Mouse (Mus musculus) NIH3T3 (cell line): ENCODE results near the gene Slc2a6.

Source experiments
- DNase-seq: peaks from one replicate; pipeline ENCODE4 v3.0.0-alpha.2; 2012; ENCODE audit warnings: low read depth

The Slc2a6 gene

DNA sequence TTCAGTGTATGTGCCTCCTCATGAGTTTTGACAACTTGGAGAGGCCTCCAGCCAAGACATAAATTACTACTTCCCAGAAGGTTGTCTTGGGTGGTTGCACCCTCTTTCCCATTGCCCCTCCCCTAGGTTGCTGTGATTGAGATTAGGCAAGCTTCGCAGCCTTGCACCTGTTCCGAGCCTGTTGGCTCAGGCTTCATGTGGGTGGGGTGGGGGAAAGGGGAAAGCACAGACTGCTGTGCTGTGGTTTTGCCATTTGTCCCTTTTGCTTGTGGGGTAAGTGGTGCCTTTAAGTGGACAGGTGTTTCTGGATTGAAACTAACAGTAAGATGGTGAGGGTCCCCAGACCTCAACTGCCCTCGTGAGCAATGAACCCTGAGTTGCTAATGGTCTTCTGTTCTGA, 8.2 kb upstream of the Slc2a6 start:
- no peak for DNase-seq

DNA sequence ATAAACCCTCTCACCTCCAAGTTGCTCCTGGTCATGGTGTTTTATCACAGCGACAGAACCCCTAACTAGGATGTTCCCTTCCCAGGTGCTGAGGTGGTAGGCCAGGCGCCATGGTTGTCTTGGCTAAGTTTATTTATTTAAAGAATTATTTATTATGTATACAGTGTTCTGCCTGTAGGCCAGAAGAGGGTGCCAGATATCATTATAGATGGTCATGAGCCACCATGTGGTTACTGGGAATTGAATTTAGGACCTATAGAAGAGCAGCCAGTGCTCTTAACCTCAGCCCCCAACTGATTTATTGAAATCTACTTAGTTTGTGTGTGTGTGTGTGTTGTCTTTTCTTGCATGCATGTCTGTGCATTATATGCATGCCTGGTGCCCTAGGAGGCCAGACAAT, 4.6 kb upstream of the Slc2a6 start:
- peak; percentile 40 for DNase-seq

GRCm38 (mm10) chr2:27028437-27029015, 728 bp upstream of the Slc2a6 start:
- DNase-seq = no peak

- no peak for DNase-seq
Measured at GRCm38 (mm10) chr2:27026857-27027617, 761 bp downstream of the Slc2a6 start.

- DNase-seq = no peak
Measured at GRCm38 (mm10) chr2:27026332-27026731, 1.5 kb downstream of the Slc2a6 start.

- no peak for DNase-seq
Measured at GRCm38 (mm10) chr2:27025545-27025944, 2.3 kb downstream of the Slc2a6 start.

GRCm38 (mm10) chr2:27024136-27024535, 3.7 kb downstream of the Slc2a6 start:
- no peak for DNase-seq

DNA sequence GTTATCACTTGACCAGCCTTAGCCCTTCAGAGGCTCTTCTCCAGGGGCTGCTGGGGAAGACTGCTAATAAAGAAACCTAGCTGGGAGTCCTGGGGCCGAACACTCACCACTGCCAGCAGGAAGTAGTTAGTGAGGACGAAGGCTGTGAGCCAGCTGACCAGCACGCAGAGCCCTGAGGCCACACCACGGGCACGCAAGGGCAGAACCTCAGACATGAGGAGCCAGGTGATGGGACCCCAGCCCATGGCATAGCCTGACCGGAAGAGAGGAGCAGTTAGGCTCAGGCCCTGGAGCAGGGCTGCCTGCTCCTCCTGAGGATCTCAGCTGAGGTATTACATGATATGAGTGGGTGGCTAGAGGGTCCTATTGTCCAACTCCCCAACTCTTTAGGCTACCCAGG, 5.2 kb downstream of the Slc2a6 start:
- no peak for DNase-seq

DNA sequence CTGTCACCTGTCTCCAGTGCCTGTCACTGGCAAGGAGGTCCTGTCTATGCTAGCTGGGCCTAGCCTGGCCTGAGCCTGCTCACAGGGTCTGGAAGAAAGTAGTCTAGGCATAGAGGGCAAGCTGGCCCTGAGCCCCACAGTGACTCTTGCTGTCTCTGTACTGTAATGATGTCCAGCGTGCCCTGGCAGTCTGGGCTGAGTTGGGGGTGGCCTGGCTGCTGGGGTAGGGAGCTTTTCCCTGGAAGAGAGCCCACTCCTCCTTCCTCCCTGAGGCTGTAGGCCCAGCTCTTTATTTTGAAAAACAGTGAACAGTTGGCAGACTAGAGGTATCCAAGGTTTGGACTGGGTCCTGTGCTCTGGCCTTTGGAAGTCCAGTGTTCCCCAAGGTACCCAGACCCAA, 6.7 kb downstream of the Slc2a6 start:
- DNase-seq = no peak

DNA sequence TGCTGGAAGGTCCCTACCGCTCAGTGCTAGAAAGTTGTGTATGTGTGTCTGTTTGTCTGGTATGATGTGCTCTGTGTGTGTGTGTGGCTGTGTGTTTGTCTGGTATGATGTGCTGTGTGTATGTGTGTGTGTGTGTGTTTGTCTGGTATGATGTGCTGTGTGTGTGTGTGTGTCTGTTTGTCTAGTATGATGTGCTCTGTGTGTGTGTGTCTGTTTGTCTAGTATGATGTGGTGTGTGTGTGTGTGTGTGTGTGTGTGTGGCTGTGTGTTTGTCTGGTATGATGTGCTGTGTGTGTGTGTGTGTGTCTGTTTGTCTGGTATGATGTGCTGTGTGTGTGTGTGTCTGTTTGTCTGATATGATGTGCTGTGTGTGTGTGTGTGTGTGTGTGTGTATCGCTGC, 8.3 kb downstream of the Slc2a6 start:
- no peak for DNase-seq

GRCm38 (mm10) chr2:27017802-27018201, 10.0 kb downstream of the Slc2a6 start:
- DNase-seq = peak; percentile 86

DNA sequence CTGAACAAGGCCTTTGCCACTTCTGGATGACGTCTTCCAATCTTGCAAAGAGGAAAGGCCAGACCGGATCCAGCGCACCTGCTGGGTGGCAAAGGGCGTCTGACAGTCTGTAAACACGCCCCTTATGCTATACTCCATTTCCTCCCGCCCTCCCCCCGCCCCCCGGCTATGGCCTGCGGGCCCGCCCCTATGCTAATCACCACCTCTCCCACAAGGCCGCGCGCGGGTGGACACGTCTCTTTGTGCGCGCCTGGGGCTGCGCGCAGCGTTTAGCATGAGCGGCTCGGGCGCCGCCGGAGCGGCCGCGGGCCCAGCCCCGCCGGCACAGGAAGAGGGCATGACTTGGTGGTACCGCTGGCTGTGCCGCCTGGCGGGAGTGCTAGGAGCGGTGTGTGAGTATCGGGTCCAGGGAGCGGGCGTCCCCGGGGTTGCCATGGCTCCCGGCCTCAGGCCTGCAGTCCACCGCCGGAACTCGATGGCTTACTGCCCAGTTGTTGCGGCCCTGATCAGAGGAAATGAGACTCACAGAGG, 18.0 kb downstream of the Slc2a6 start, which contains the start of gene Cacfd1:
Cacfd1 (plus strand) TSS at position 213 of the 531 bp plus-strand sequence.
- peak; percentile 94 for DNase-seq

DNA sequence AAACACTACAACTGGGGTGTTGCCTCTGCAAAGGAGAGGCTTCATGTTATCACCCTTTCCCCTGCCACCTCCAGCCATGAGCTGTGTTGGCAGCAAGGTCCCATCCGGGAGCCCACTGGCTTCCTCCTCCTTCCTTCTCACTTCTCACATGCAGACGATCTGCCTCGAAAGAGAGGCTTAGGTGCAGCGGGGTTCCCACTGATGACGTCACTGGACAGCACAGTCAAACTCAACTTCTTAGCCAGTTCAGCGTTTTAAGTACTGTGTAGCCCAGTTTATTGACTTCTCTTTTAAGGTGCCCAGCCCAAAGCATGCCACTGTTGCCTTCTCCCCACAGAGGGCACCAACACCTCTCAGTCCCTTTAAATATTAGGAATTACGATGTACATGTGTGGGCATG, 20.1 kb downstream of the Slc2a6 start:
- DNase-seq = no peak

DNA sequence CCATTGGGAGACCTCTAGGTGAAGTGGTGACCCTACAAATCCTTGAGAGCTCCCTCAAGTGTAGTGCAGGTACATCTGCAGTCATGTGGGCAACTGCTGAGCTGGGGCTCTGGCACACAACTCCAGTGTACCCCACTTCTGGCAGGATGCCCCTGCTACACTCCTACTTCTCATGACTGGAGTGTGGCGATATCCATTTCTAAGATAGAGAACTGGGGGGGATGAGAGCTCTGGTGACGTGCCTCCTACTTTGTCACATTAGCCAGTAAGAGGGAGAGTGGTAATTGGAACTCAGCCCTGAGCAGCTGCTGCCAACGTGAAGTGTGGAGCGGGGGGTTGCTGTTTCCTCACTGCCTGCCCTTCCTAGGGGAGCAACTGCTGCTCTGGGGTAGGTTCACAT, 21.5 kb downstream of the Slc2a6 start:
- DNase-seq = no peak

DNA sequence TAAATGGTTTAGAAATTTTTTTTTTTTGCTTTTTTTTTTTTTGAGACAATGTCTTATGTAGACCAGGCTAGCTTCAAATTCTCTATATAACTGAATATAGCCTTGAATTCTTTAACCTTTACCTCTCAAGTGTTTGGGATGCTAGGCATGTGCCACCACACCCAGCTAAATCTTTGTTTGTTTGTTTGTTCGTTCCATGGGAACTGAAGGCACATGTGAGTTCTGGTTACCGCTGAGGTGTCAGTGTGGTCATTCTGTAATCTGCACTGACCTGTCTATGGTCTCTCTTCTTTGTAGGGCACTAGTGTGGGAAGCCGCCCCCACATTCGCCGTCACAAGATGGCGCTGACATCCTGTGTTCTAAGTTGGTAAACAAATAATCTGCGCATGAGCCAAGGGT, 29.8 kb downstream of the Slc2a6 start:
- no peak for DNase-seq

DNA sequence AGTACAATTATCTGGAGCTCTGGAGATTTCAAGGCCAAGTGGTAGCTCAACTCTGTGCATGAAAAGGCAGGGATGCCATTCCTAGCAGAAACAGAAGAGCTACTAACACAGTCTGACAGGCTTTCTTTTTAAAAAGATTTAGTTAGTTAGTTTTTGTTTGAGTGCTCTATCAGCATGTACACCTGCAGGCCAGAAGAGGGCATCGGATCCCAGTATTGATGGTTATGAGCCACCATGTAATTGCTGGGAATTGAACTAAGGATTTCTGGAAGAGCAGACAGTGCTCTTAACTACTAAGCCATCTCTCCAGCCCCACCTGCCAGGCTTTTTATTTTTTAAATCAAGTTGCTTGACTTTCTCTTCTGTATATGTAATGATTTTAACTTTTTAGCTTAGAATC, 30.3 kb downstream of the Slc2a6 start:
- peak; percentile 18 for DNase-seq

- DNase-seq = no peak
Measured at GRCm38 (mm10) chr2:26993936-26994335, 33.9 kb downstream of the Slc2a6 start.

- no peak for DNase-seq
Measured at GRCm38 (mm10) chr2:26984640-26985039, 43.2 kb downstream of the Slc2a6 start.

DNA sequence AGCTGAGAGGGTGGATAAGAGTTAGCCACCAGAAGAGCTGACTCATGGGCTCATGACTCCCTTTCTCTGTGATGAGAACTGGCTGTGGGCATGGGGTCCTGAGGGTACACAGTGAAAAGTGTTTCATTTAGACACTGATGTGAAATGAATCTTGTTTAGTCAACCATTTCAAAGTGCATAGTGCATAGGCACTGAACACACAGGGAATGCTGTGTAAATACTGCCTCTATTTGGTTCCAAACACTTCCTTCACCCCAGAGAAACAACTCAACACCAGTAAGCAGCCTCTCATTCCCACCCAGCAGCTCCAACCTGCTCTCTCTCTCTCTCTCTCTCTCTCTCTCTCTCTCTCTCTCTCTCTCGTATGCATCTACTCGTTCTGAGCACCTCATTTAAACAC, 43.6 kb downstream of the Slc2a6 start:
- DNase-seq = no peak

DNA sequence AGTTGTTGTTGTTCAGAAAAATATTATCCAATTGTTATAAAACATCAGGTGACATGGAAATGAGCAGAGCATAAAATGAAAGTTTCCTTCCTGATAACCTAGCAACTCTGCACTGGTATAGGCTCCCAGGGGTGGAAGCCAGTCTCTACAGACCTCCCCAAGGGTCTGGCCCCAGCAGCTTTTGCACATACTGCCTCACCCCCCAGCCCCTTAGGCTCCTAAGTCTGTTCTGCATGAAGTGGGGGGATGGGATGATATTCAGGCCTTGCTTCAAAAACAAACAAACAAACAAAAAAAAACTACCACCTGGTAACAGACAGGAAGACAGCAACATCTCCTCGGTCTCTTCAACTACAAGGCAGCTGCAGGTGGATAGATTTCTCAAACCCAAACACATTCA, 47.4 kb downstream of the Slc2a6 start:
- DNase-seq = no peak

DNA sequence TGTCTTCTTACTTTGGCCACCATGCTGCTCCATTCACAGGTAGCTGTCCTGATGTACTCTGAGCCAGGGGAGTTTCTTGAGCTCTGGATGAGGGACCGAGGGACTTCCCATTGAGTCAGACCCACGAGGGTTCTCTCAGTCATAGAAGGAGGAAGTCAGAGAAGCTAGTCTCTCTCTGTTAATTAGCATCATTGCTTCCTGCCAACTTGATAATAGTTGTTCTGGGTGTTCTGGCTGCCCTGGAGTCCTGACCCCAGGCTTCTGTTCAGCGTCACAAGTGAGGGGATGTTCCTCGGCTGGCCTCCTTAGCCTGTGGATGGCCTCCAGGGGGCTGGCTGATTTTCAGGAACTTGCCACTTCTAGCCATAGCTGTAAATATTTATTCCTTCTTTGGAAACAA, 53.8 kb downstream of the Slc2a6 start:
- DNase-seq = no peak

- no peak for DNase-seq
Measured at GRCm38 (mm10) chr2:26973116-26973515, 54.7 kb downstream of the Slc2a6 start, which contains the start of gene Adamts13. Gene Adamts13, plus strand, starts transcription at chr2:26973416.
